In genomic region chr1:45926393-45926763, GRCm38 (mm10) we compare ENCODE assay signal across 8 mouse cellular contexts. TPM values are rescaled to one million over a fixed set of nuclear protein-coding genes. Genes with fewer than 3 reads are reported as not detected.
A peak's percentile ranks its signal among the peaks of the same experiment; 100 is the strongest.
DNase-seq lines count a peak whose midpoint lies in the region; ATAC-seq and TF ChIP-seq lines count a peak whose summit lies in the region.

Gene Slc40a1, minus strand, starts transcription at chr1:45926523.

- peaks cover 39% of the 10 kb centered on the region; the same call in 1 of the 2 replicates for H3K79me2 ChIP-seq in macrophage (ENCODE audit: inconsistent target)

- no peaks in the 10 kb centered on the region for H3K9me3 ChIP-seq in ES-Bruce4 (replicated peaks; ENCODE audit: control insufficient read depth, insufficient read depth, low read length, poor library complexity, severe bottlenecking)
- H3K9me3 ChIP-seq in hindbrain, embryonic 11.5 days (ENCODE audit: control insufficient read depth, low read length): no peaks in the 10 kb centered on the region

- no peak for TF ChIP-seq EP300 in ES-Bruce4 (IDR thresholded peaks at IDR 0.05; ENCODE audit: insufficient read depth, low read depth, low read length)

- H3K27me3 ChIP-seq in ES-Bruce4 (ENCODE audit: control insufficient read depth, insufficient read depth, low read length, poor library complexity, severe bottlenecking): no peaks in the 10 kb centered on the region; the same call in 1 of the 2 replicates
- H3K27me3 ChIP-seq in hindbrain, embryonic 11.5 days (ENCODE audit: control insufficient read depth, insufficient read depth, low read length): peaks cover 3% of the 10 kb centered on the region; the same call in 1 of the 2 replicates

- H3K4me1 ChIP-seq in ES-Bruce4 (ENCODE audit: control insufficient read depth, insufficient read depth, low read length): no peaks in the 10 kb centered on the region
- no peaks in the 10 kb centered on the region for H3K4me1 ChIP-seq in hindbrain, embryonic 11.5 days (replicated peaks; ENCODE audit: control insufficient read depth, insufficient read depth, low read length)

- H3K4me3 ChIP-seq in ES-Bruce4 (ENCODE audit: low read depth, low read length) (peak within 1 kb of the TSS; percentile 89), macrophage (ENCODE audit: inconsistent target) (peak within 1 kb of the TSS; percentile 87)
- H3K4me3 ChIP-seq in hindbrain, embryonic 11.5 days (ENCODE audit: low read depth, low read length): peak within 1 kb of the TSS; percentile 49

- peak within 1 kb of the TSS; percentile 62 for H3K4me2 ChIP-seq in hindbrain, embryonic 11.5 days (replicated peaks; ENCODE audit: low read depth, low read length)

- H3K9ac ChIP-seq in ES-Bruce4 (ENCODE audit: low read depth, poor library complexity, severe bottlenecking): peak within 1 kb of the TSS; percentile 64
- H3K9ac ChIP-seq in hindbrain, embryonic 11.5 days (ENCODE audit: low read depth, low read length): peak within 1 kb of the TSS; percentile 37

- no peak for TF ChIP-seq CTCF in ES-Bruce4 (IDR thresholded peaks at IDR 0.05; ENCODE audit: low read depth, low read length)

- peak within 1 kb of the TSS; percentile 43 for H3K27ac ChIP-seq in ES-Bruce4 (ENCODE audit: insufficient read depth, low read length)
- H3K27ac ChIP-seq in hindbrain, embryonic 11.5 days (ENCODE audit: low read depth, low read length): no peak within 1 kb of the TSS
- peak within 1 kb of the TSS; percentile 69 for H3K27ac ChIP-seq in macrophage

- peak; percentile 89 for ATAC-seq in erythroid progenitor cell, adult 5-6 weeks (replicated peaks; ENCODE audit: low FRiP score, poor library complexity, severe bottlenecking)
- ATAC-seq in hindbrain, embryonic 11.5 days (ENCODE audit: low FRiP score): no peak

- WGBS in hindbrain, embryonic 11.5 days: 19% methylated on average over 9 of the region's 9 CpGs
- WGBS in macrophage (ENCODE audit: missing documents): 70% methylated on average over 9 of the region's 9 CpGs

- DNase-seq in embryo, embryonic 10 days (ENCODE audit: low spot score): peak; percentile 9
- no peak for DNase-seq in embryo, embryonic 11 days
- DNase-seq in hindbrain, embryonic 11.5 days (ENCODE audit: low spot score): peak; percentile 35
- DNase-seq in natural killer cell, adult 2 months (ENCODE audit: low spot score in 2 of 2): no peak
- no peak for DNase-seq in thymus, postnatal 25 days

- no peak for TF ChIP-seq POLR2A in ES-Bruce4 (IDR thresholded peaks at IDR 0.05; ENCODE audit: insufficient read depth, low read length)

- H3K36me3 ChIP-seq in ES-Bruce4 (ENCODE audit: control insufficient read depth, insufficient read depth, low read length, poor library complexity, severe bottlenecking): no peaks in the 10 kb centered on the region
- no peaks in the 10 kb centered on the region for H3K36me3 ChIP-seq in hindbrain, embryonic 11.5 days (ENCODE audit: control insufficient read depth, insufficient read depth, low read length)
- no peaks in the 10 kb centered on the region for H3K36me3 ChIP-seq in macrophage (ENCODE audit: inconsistent target)

RNA-seq across cellular contexts. Expression of gene Slc40a1, which starts in this region (rescaled TPM):
- polyA plus RNA-seq in ES-Bruce4 (2011; ENCODE audit: insufficient read depth, insufficient read length, low read depth, missing spikeins) (50.4 and 52.6 TPM in 2 replicates), macrophage (2018) (393 to 687 TPM (median 472 TPM) in 3 replicates)
- total RNA-seq in erythroid progenitor cell, adult 5-6 weeks (2015; ENCODE audit: low replicate concordance): 172 and 187 TPM in 2 replicates
- 169 and 187 TPM in 2 replicates for total RNA-seq in erythroid progenitor cell, adult 5-6 weeks (2017; ENCODE audit: low replicate concordance)
- polyA plus RNA-seq in hindbrain, embryonic 11.5 days (2014; fragmentation: Nextera tagmentation; extraction: Ambion mirVana): 17.4 and 17.9 TPM in 2 replicates
- total RNA-seq in macrophage (2018; cell fraction: chromatin; rRNA removed): 1,000 to 10,000 TPM in 2 of 26 experiments, 100 to 1,000 TPM in 10, 10 to 100 TPM in 13, 1 to 10 TPM in 1; 8.8 to 1,147 (median 57.2) TPM
- 100 to 1,000 TPM in 18 of 26 experiments, 10 to 100 TPM in 8; 58.2 to 1,000 (median 243) TPM for total RNA-seq in macrophage (2018; cell fraction: cytosol; rRNA removed)
- total RNA-seq in macrophage (2018; cell fraction: nucleus; rRNA removed): 1,000 to 10,000 TPM in 2 of 26 experiments, 100 to 1,000 TPM in 13, 10 to 100 TPM in 11; 23.5 to 1,357 (median 156) TPM

Comparison
In these comparisons a context has a peak if more than half of its experiments do, and no peak if none do; other contexts are left out.
1. DNase-seq: peak in embryo, embryonic 10 days (single experiment) and hindbrain, embryonic 11.5 days (single experiment); none in embryo, embryonic 11 days (single experiment), natural killer cell, adult 2 months (0 of 2) and thymus, postnatal 25 days (single experiment).
2. Peak in every context shown above with its lines, with median percentiles within 50 percentile points of each other: H3K4me3 ChIP-seq.